Mouse (Mus musculus): Measurements from ENCODE around the gene Rdx. TPM values are rescaled to one million over a fixed set of nuclear protein-coding genes. Genes with fewer than 3 reads are reported as not detected.

Gene Rdx
- polyA plus RNA-seq, 1 experiment from 2014 or later: 159 TPM

- Histone ChIP-seq H3K4me3 (replicated peaks) (no peak overlapping the region), H3K4me1 (replicated peaks) (no peaks in the 10 kb centered on the region), H3K9me3 (no peaks in the 10 kb centered on the region), H3K4me2 (no peak overlapping the region), H3K27me3 (no peaks in the 10 kb centered on the region), H3K27ac (no peak overlapping the region), H3K36me3 (peaks cover 19% of the 10 kb centered on the region), H3K9ac (replicated peaks) (no peak overlapping the region)
- ATAC-seq (ENCODE audit: insufficient number of reproducible peaks, insufficient read depth, low FRiP score, low TSS enrichment, low read depth): no peak
- WGBS: 88% methylated on average over 5 of the region's 5 CpGs
Observed at GRCm38 (mm10) chr9:52113091-52113490, 66.1 kb downstream of the Rdx start.

GRCm38 (mm10) chr9:52119212-52119611, 72.2 kb downstream of the Rdx start:
- Histone ChIP-seq H3K36me3 (peaks cover 37% of the 10 kb centered on the region), H3K4me3 (replicated peaks) (no peak overlapping the region), H3K4me1 (replicated peaks) (no peaks in the 10 kb centered on the region), H3K4me2 (no peak overlapping the region), H3K27me3 (no peaks in the 10 kb centered on the region), H3K9ac (replicated peaks) (no peak overlapping the region), H3K27ac (no peak overlapping the region), H3K9me3 (no peaks in the 10 kb centered on the region)
- 86% methylated on average over 4 of the region's 4 CpGs for WGBS
- ATAC-seq (ENCODE audit: insufficient number of reproducible peaks, insufficient read depth, low FRiP score, low TSS enrichment, low read depth): no peak

- Histone ChIP-seq H3K4me1 (replicated peaks) (no peaks in the 10 kb centered on the region), H3K36me3 (peaks cover 13% of the 10 kb centered on the region), H3K4me2 (no peak overlapping the region), H3K9ac (replicated peaks) (no peak overlapping the region), H3K9me3 (no peaks in the 10 kb centered on the region), H3K4me3 (replicated peaks) (no peak overlapping the region), H3K27ac (no peak overlapping the region), H3K27me3 (no peaks in the 10 kb centered on the region)
- ATAC-seq (ENCODE audit: insufficient number of reproducible peaks, insufficient read depth, low FRiP score, low TSS enrichment, low read depth): no peak
- WGBS: 94% methylated on average over 6 of the region's 6 CpGs
Observed at GRCm38 (mm10) chr9:52125225-52125624, 78.3 kb downstream of the Rdx start.

GRCm38 (mm10) chr9:52130348-52130747, 83.4 kb downstream of the Rdx start:
- no peak for ATAC-seq (ENCODE audit: insufficient number of reproducible peaks, insufficient read depth, low FRiP score, low TSS enrichment, low read depth)
- H3K27ac ChIP-seq: no peak overlapping the region
- no peak overlapping the region for H3K9ac ChIP-seq (replicated peaks)
- no peaks in the 10 kb centered on the region for H3K9me3 ChIP-seq
- H3K4me2 ChIP-seq: no peak overlapping the region
- no peaks in the 10 kb centered on the region for H3K27me3 ChIP-seq
- peaks cover 8% of the 10 kb centered on the region for H3K36me3 ChIP-seq
- WGBS: 67% methylated on average over 4 of the region's 4 CpGs
- no peak overlapping the region for H3K4me3 ChIP-seq (replicated peaks)
- H3K4me1 ChIP-seq (replicated peaks): no peaks in the 10 kb centered on the region

GRCm38 (mm10) chr9:52132771-52133170, 85.8 kb downstream of the Rdx start:
- no peak overlapping the region for H3K27ac ChIP-seq
- no peak overlapping the region for H3K9ac ChIP-seq (replicated peaks)
- 85% methylated on average over 2 of the region's 2 CpGs for WGBS
- H3K4me1 ChIP-seq (replicated peaks): no peaks in the 10 kb centered on the region
- no peak overlapping the region for H3K4me3 ChIP-seq (replicated peaks)
- ATAC-seq (ENCODE audit: insufficient number of reproducible peaks, insufficient read depth, low FRiP score, low TSS enrichment, low read depth): no peak
- no peaks in the 10 kb centered on the region for H3K27me3 ChIP-seq
- 0 out of 2 replicates have a peak, but pooled peaks cover 3% of the 10 kb centered on the region for H3K36me3 ChIP-seq
- no peaks in the 10 kb centered on the region for H3K9me3 ChIP-seq
- H3K4me2 ChIP-seq: no peak overlapping the region

Small RNAs within 50 kb of the gene (microRNA-seq; reads per million reads assigned to microRNA genes)
- not detected for gene Gm27686
- not detected for gene Mir6244

Other genes with a start within 250 kb of the Rdx start
- gene Fdx1, start 83.6 kb upstream of the Rdx start, polyA plus RNA-seq (2016; fragmentation: Nextera tagmentation; extraction: Ambion mirVana): 76.8 and 78.7 TPM in 2 replicates
- 2.8 and 3.4 TPM in 2 replicates for gene Zc3h12c, start 121.4 kb downstream of the Rdx start, polyA plus RNA-seq (2016; fragmentation: Nextera tagmentation; extraction: Ambion mirVana)

Measured in limb, embryonic 12.5 days (tissue).